Mouse (Mus musculus) kidney, adult 9 months (tissue): ENCODE measurements at regions not wholly inside any gene's neighbourhood (a gene's known extent, or its start where the extent isn't known, plus 50 kb on each side); places are given as distances from the start of the nearest gene placed in this dataset.

Source experiments
- DNase-seq: peaks from one replicate; pipeline ENCODE4 v3.0.0; 2022

DNA sequence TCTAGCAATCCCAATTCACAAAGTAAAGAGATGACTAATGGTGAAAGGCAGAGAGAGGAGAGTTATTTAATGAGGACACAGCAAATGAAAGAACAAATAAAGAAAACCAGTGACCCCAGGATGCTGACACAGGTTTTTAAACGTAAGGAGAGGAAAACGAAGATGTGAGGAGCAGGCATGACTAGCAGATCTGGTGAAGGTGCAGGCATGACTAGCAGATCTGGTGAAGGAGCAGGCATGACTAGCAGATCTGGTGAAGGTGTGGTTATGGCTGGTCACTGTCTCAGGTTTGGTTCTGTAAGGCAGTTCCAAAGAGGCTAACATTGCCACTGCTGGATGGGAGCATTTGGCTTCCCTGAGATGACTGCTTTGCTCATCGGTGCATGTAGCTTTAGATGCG lies 57.0 kb downstream of the Mbl2 start:
- DNase-seq, result peak; percentile 13

DNA sequence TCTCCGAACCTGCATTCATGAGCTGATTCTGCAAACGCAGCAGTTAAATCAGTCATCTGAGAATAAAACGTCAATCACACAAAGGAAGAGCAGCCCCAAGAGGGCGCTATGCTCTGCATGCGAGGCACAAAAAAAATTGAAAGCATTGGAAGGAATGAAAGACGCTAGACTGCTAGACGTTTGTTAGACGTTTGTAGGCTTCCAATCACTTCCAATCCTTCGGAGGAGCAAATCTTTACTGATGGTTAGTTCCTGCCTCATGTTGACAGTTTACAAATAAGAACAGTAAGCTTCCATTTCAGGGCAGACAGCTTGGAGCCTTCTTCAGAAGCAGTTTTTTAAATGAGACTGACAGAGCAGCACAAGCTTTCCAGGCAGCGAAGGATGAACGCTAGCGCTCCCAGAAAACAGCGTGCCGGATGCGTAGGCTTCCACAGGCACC lies 62.5 kb downstream of the Mbl2 start:
- DNase-seq, result peak; percentile 44

DNA sequence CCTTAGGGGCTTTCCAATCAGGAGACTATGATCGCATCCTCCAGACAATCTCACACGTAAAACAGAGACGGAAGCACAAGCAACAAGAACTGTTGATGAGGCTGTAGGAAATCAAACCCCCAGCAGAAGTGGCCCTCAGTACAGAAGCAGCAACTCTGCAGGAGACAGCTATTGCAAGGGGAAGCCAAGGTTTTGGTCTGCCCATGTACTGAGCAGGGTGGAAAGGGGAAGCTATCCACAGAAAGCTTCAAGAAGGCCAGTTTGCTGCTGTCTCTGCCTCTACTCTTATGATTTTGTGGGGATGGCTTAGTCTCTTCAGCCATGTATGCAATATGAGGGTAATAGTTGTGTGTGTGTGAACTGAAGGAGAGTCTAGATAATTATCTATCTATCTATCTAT lies 63.3 kb downstream of the Mbl2 start:
- no peak for DNase-seq

DNA sequence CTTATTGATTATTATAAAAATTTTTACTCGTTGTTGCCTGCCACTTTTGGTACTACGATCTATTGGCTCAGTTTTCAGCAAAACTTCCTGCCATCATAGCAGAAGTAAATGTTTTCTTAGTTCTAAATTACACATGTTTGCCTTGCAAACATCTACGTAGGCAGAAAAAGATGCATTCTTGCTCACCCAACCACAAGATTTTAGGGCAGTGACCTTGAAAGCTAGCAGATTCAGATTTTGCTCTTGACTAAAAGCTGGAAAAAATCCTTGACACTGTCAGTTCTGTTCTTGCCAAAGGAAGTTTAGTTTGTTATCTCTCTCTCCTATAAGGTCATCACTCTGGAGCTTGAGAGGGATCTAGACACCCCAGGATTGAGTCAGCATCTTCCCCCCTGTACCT lies 66.8 kb downstream of the Mbl2 start:
- peak; percentile 54 for DNase-seq

DNA sequence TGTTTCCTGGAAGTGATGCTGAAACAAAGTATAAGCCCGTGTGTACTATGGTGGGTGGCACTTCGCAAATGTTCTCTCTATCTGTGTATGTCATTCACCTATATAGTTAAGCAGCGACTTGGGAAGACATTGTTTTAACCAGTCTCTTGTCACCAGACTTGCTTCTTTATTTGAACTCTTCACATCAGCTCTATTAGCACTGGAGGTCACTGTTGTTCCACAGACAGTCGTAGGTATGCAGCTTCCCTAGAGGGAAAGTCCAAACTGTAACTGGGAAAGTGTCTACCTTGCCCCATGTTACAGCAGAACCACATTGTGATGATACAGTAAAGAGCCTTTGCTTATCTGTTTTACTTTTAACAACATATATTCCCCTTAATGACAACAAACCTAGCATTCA lies 69.5 kb downstream of the Mbl2 start:
- peak; percentile 26 for DNase-seq

DNA sequence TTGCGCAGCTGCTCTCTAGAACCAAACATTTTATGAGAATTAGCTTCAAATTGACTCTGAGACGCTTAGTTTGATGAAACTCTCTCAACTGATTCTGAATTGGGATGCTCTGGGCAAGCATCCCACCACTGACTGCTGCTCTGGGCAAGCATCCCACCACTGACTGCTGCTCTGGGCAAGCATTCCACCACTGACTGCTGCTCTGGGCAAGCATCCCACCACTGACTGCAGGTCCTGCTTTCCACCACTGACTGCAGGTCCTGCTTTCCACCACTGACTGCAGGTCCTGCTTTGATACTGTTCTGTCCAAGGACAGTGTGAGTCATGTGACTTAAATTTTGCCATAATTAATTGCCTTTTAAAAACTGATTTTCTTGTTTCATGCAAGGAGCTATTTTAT lies 73.6 kb downstream of the Mbl2 start:
- no peak for DNase-seq

DNA sequence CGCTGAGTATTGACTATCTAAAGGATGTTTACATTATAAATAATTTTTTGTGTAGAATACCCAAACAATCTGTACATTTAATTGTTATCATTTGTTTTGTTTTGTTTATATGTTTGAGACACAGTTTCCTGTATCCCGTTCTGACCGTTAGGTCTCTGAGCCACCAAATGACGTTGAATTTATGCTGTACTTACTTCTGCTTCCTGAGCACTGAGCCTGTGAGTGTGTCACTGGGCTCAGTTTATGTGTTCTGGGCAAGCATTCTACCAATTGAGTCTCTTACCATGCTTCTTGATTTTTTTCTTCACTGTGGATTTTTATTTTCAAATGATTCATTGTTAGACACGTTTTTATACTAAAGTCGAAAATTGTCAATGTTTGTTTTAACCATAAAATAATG lies 74.2 kb downstream of the Mbl2 start:
- no peak for DNase-seq

DNA sequence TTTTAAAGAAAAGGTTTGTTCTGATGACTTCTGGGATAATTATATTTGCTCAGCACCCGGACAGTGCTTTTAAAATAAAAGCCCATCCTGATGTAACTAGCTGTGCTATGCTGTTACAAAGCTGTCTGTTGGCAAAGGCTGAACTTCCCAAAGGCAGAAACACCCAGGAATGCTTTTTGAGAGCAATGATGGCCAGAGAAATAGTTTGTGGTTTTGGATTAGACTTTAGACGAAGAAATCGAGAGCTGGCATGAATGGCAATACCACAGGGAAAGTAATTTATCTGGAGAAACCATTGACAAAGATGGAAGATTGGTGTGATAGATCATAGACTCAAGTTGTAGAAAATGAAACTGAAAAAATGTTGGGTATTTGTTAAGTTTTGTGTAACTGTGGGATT lies 84.6 kb downstream of the Mbl2 start:
- no peak for DNase-seq

DNA sequence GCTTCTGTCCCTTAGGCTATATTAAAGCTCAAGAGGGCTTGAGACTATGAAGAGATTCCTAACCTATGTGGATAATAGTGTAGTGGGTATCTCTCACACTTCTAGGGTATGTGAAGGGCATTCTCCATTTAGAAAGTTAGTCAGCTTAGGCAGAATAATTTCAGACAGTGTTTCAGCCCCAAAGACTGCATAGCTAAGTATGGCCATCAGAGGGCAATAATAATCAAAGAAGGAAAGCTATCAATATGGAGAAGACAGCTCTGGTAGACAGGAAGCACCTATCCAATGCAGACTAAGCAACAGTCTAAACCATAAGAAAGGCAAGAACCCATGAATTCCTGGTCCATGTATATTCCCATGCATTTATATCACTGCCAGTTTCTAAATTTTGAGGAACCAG lies 95.0 kb downstream of the Mbl2 start:
- peak; percentile 9 for DNase-seq

DNA sequence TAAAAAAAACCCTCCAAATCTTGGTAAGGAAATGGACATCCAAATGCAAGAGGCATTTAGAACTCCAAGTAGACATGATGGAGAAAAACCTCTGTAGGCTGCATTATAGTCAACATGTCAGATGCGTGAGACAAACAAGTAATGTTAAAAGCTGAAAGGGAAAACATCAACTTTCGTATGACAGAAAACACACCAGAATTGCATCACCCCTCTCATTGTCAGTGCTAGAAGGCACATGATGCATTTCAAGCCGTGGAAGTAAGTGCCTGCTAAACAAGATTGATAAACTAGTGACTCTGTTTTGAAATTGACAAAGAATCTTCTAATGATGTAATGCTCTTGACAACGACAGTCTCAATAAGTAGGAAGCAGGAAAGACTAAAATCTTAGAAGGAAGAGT lies 96.1 kb downstream of the Mbl2 start:
- no peak for DNase-seq

DNA sequence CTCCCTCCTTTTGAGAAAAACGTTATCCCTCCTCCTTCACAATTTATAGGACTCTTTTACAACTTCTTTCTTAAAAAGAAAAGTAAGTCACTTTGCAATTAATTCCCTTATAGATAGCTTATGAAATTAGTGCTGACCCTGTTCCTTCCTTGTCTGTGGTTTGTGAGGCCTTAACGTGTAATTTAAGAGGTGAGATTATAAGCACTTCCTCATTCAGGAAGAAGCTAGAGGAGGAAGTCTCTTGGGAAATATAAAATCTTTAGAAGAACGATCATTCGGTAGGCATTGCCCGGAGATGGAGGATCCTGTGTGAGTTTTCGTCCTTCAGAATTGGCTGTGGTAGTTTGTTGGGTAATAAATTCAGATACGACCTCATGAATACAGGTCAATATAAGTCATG lies 98.0 kb downstream of the Mbl2 start:
- no peak for DNase-seq

DNA sequence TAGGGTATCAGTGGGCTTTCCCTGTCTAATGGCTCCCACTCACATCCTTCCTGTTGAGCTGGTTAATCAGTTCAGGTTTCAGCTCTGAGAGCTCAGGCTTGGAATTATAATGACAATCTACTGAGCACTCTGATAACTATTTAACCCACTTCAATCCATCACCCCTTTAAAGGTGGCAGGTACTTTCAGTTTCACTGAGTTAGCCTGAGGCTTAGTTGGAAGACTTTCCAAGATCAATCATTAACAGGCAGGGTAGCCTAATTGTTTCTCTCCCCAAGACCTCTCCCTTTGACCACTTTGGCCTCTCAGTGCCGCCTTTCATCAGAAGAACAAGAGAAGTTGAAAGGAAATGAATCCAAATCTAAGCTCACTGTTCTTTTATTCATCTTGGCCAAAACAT lies 99.1 kb downstream of the Mbl2 start:
- peak; percentile 53 for DNase-seq

DNA sequence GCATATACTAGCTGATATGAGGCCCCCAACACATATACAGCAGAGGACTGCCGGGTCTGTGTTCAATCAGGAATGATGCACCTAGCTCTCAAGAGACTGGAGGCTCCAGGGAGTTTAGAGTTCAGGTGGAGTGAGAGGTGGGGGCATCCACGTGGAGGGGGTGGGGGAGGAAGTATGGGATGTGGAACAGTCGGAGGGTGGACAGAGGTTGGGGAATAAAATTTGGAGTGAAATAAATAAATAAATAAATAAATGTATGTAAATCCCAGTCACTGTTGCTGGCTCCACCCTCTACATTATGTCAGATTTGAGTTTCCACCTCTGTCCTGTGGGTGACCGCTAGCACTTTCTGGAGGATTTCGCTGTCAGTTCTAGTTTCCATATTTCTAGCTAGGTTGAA lies 111.7 kb downstream of the Mbl2 start:
- no peak for DNase-seq

DNA sequence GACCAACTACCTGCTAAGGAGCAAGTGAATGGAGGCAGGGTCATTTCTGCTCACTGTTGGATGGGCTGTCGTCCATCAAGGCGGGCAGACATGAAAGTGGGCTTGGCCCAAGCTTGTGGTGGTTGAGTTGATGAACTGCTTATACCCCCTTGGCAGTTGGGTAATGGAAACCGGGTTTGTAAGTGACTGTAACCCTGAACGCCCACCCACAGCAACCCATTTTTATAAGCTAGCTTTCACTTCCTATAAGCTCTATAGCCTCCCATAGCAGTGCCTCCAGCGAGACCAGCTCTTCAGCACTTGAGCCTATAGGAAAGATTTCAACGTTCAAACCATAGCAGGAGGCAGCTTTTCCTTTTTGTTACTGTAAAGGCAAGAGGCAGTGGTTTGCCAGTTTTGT lies 116.2 kb downstream of the Mbl2 start:
- DNase-seq, result no peak

DNA sequence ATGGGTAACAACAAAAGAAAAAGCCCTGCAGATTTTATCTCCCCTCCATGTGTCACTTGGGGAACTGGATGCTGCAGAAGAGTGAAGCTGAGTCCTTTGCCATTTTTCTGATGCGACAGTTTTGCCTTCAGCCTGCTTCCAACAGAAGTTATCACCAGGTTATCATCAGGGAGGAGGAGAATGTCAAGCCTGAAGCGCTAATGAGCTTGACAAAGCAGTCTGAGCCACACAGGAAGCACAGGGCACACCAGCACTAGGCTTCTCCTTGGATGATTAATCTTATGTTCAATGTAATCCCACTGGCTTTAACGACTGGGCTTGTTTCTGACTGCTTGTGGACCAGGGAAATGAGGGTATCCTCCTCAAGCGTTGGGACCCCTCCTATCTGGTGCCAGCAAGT lies 122.2 kb downstream of the Mbl2 start:
- no peak for DNase-seq

DNA sequence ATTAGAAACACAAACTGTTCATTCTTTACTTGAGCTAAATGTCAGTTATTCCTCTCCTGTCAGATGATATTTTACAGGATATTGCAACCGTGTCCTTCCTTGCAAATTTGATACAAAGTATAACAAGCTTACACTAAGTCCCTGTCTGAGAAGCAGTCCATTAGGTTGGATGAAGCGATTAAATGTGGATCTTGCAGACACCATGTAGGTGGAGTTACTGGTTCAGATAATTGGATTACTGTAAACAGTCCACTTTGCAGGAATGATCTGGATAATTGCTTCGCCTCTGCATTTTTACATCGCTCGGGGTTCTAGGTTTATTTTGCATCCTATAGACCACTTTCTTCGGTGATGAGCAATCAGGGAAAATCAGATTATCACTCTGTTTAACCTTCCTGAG lies 126.2 kb downstream of the Mbl2 start:
- DNase-seq, result no peak

DNA sequence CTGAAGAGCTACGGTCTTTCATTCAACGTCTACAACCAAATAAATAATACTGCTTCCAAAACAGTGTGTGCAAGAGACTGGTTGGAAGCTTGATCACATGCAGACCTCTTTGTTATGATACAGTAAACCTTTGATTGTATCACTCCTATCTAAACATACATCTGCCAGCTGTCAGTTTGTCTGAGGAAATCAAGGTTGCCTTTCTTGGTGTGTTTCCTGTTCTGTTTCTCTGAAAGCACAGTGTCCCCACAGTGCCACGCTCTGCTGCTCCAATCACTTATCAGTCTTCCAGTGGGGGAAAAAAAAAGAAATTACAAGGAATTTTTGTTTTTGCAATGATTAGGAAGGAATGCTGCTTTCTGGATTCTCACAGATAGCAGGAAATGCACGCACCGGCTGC lies 139.2 kb downstream of the Mbl2 start:
- no peak for DNase-seq

DNA sequence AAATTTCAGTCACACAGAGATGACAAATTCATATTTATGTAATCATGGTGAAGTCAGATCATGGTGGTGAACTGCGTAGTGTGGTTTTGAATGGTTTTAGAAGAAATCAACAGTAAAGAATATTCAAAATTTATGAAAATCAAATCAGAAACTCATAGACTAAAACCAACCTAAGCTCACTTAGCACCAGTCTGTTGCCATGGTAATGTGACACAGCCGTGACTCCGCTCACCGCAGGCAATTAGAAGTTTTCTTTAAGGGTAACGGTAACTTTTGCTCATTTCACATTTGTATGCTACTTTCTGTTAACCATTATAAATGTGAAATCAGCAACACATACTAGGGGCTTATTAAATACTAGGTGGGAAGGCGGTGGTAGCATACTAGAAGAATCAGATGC lies 147.0 kb downstream of the Mbl2 start:
- DNase-seq, result no peak

DNA sequence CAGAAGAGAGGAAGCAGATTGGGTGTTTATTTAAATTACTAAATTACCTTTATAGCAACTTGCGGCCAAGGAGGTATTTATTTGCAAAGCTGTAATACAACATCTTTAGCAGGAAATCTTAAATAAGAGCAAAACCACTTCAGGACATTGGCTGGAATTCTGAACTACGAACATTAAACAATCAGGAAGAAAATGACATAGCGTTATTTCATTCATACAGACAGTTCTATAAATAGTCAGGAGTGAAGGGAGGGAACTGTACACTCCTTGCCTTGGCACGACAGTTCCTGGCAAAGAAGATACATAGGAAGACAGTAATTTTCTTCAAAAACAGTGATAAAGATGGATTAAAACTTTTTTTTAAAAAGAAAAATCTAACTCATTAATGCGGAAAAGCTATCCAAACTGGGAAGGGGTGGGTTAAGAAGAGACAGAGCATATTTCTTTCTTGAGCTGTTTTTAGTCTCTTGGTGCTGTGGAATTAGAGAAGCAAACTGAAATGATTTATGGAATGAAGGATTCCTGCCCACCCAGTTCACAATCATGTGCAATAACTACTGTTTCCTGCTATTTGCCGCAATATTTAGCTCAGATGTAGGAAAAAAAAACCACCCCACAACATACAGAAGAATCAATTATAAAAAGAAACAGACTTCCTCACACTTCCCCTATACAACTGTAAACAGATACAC lies 147.9 kb downstream of the Mbl2 start:
- DNase-seq, result no peak

DNA sequence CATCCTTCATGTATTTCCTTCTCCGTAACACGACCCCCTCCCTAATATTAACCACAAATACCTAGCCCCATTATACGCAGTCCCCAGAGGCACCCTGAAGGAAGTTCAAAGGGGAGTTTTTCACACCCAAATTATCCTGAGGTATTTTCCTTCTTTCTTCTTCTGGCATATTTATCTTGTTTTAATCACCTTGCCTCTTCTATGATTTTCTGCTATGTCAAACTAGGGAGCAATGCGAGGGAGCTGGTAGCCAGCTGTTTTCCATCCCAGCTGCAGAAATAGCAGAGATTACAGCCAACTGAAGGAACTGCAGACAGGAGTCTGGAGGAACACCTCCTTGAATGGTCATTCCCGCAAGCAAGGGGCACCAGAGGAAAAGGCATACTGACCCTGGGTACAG lies 155.7 kb downstream of the Dkk1 start:
- DNase-seq, result no peak

DNA sequence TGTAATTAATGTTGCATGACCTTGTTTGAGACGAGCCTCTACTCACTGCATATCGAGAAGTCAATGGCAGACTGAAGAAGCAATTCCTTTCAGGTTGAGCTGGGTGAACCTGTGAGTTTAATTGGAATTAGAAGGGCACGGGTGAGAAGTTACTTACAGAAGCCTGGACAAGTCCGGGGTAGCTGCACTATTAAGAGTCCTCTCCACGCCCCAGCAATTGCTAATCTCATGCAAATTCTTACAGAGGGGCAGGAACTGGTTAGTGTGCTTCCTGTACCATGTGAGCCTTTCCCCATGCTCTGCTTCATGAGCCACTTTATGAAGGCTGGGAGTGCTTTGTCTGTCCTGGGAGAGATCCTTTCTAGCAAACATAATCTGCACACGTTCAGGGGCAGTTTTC lies 142.5 kb downstream of the Dkk1 start:
- peak; percentile 27 for DNase-seq

DNA sequence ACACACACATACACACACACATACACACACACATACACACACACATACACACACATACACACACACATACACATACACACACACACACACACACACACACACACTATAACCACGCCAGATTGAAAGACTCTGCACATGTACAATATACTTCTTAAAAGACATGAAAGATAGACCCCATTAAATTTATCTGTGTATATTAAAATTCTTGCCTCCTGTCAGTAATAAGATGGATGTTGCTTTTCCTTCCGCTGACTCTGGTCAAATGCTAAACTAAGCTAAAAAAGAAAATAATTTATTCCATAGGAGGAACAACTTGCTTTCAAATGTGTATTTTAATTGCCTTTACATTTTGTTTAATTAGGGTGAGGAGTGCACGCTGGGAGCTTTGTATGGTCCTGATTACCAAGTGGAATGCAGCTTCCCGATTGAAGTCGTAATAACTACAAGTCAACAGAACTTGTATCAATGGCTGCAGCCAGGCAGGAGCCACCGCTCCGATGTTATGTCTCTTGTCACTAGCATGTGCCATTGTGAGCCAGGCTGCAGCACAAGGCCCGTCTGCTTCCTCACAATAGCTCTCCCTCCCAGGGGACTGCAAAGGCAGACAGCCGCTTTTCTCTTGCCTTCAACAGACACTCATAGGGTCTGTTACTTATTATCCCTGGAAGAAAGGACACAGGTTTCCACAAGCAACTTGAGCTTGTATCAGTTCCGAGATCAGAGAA lies 129.7 kb downstream of the Dkk1 start:
- DNase-seq, result no peak

DNA sequence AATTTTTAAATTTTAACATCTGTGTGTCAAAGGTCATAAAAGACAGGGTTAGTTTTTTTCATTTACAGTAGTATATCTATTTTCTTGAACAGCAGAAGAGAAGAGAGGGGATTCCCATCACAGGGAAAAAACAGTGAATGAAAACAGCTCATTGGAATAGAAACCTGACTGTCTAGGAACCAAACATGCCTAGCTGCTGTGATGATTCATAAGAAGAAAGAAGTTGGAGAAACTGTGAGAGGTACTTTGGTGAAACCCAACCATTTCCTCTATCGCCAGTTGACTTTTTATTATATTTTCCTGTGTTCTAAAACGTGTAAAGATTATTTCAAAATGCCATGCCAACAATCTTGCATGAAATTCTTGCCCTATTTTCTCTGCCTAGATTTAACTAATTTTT lies 123.8 kb downstream of the Dkk1 start:
- no peak for DNase-seq

DNA sequence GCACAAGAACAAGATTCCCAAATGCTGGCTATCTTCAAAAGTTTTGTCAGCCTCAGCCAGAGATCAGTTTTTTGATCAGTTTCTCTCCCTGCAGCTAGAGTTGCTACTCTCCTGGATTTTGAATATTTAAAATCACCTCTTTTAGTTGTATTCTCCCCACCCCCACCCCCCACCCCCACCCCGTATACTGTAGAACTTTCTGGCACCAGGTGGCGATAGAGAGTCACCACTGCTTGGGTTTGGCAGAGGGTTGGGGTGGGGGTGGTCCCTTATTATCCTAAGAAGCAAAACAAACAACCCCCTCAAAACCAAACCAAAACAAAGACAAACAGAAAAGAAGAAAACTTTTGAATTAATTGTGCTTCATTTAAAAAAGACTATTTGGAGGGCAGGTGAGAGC lies 122.0 kb downstream of the Dkk1 start:
- no peak for DNase-seq

DNA sequence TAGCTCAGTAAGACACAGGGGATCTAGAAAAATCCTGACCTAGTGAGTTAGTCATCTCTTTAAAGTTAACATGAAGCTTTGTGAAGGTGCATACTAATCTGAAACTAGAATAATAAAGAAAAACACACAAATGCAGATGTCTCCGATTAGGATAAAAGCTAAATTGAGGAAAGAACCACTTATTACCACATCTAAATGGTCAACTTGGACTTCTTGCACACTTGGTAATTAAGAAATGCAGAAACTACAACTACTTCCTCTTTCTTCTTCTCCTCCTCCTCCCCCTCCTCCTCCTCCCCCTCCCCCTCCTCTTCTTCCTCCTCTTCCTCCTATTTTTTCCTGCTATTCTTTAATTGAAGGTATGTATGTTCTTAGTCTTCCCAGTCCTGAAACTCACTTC lies 116.3 kb downstream of the Dkk1 start:
- no peak for DNase-seq
